Mouse (Mus musculus): ENCODE measurements around the gene Ccnc.
"Not testable (repeated sequence)": the region's sequence is repeated elsewhere in the genome, so short reads cannot be mapped to it uniquely, and the experiment has no call there.

Ccnc gene

GRCm38 (mm10) chr4:21726912-21727614, 438 bp upstream of the Ccnc start:
- DNase-seq = peak; percentile 78

- no peak for DNase-seq
Measured at GRCm38 (mm10) chr4:21739169-21739568, 11.7 kb downstream of the Ccnc start.

- not testable (repeated sequence) for DNase-seq
Measured at GRCm38 (mm10) chr4:21744142-21744541, 16.6 kb downstream of the Ccnc start.

GRCm38 (mm10) chr4:21745723-21746122, 18.2 kb downstream of the Ccnc start:
- no peak for DNase-seq

GRCm38 (mm10) chr4:21755123-21755789, 27.8 kb downstream of the Ccnc start:
- no peak for DNase-seq

GRCm38 (mm10) chr4:21758860-21759259, 31.4 kb downstream of the Ccnc start:
- DNase-seq = no peak

- DNase-seq = no peak
Measured at GRCm38 (mm10) chr4:21761416-21762160, 34.1 kb downstream of the Ccnc start.

GRCm38 (mm10) chr4:21763827-21764226, 36.3 kb downstream of the Ccnc start:
- no peak for DNase-seq

- DNase-seq = no peak
Measured at GRCm38 (mm10) chr4:21766171-21766862, 38.8 kb downstream of the Ccnc start.

- DNase-seq = peak; percentile 90
Measured at GRCm38 (mm10) chr4:21766863-21767304, 39.4 kb downstream of the Ccnc start, which contains the start of the genes Usp45 and Tstd3. Gene Usp45 (plus strand): TSS chr4:21767156. Gene Tstd3 (minus strand): TSS chr4:21767212.

GRCm38 (mm10) chr4:21771064-21771463, 43.6 kb downstream of the Ccnc start:
- no peak for DNase-seq

GRCm38 (mm10) chr4:21772306-21772705, 44.8 kb downstream of the Ccnc start:
- no peak for DNase-seq

GRCm38 (mm10) chr4:21776091-21776945, 48.8 kb downstream of the Ccnc start:
- DNase-seq = peak; percentile 96

GRCm38 (mm10) chr4:21776946-21777265, 49.4 kb downstream of the Ccnc start:
- peak; percentile 9 for DNase-seq

GRCm38 (mm10) chr4:21780816-21781726, 53.6 kb downstream of the Ccnc start:
- no peak for DNase-seq

- DNase-seq = no peak
Measured at GRCm38 (mm10) chr4:21786268-21786667, 58.8 kb downstream of the Ccnc start.

GRCm38 (mm10) chr4:21788903-21789302, 61.4 kb downstream of the Ccnc start:
- no peak for DNase-seq

- DNase-seq = no peak
Measured at GRCm38 (mm10) chr4:21789836-21790235, 62.3 kb downstream of the Ccnc start.

- DNase-seq = no peak
Measured at GRCm38 (mm10) chr4:21793631-21794030, 66.1 kb downstream of the Ccnc start.

GRCm38 (mm10) chr4:21801013-21801412, 73.5 kb downstream of the Ccnc start:
- no peak for DNase-seq

- no peak for DNase-seq
Measured at GRCm38 (mm10) chr4:21801620-21802019, 74.1 kb downstream of the Ccnc start.
